Mouse (Mus musculus): ENCODE data around the gene Arfgap2. TPM values are rescaled to one million over a fixed set of nuclear protein-coding genes. Genes with fewer than 3 reads are reported as not detected.

Gene Arfgap2
- total and polyA plus RNA-seq, 2 experiments from 2014 or later, result 51.1 to 53.0 TPM

GRCm38 (mm10) chr2:91314184-91314583 is 49.4 kb downstream of the Arfgap2 start:
- Histone ChIP-seq H3K9me3 (ENCODE audit: low read length) (no peaks in the 10 kb centered on the region), H3K9ac (replicated peaks; ENCODE audit: low read length, poor library complexity, severe bottlenecking) (no peak overlapping the region), H3K4me2 (ENCODE audit: low read depth, low read length, poor library complexity, severe bottlenecking) (no peak overlapping the region), H3K27me3 (ENCODE audit: insufficient read depth, low read length) (no peaks in the 10 kb centered on the region), H3K36me3 (ENCODE audit: insufficient read depth, low read length) (no peaks in the 10 kb centered on the region), H3K4me1 (ENCODE audit: insufficient read depth, low read length) (no peaks in the 10 kb centered on the region), H3K27ac (ENCODE audit: low read depth, low read length) (no peak overlapping the region), H3K4me3 (ENCODE audit: low read depth, low read length) (no peak overlapping the region)
- DNase-seq (ENCODE audit: low spot score) (no peak), ATAC-seq (ENCODE audit: low FRiP score) (no peak)
- no peak for TF ChIP-seq CTCF (IDR thresholded peaks at IDR 0.05)
- 97% methylated on average over 7 of the region's 7 CpGs for WGBS

DNA sequence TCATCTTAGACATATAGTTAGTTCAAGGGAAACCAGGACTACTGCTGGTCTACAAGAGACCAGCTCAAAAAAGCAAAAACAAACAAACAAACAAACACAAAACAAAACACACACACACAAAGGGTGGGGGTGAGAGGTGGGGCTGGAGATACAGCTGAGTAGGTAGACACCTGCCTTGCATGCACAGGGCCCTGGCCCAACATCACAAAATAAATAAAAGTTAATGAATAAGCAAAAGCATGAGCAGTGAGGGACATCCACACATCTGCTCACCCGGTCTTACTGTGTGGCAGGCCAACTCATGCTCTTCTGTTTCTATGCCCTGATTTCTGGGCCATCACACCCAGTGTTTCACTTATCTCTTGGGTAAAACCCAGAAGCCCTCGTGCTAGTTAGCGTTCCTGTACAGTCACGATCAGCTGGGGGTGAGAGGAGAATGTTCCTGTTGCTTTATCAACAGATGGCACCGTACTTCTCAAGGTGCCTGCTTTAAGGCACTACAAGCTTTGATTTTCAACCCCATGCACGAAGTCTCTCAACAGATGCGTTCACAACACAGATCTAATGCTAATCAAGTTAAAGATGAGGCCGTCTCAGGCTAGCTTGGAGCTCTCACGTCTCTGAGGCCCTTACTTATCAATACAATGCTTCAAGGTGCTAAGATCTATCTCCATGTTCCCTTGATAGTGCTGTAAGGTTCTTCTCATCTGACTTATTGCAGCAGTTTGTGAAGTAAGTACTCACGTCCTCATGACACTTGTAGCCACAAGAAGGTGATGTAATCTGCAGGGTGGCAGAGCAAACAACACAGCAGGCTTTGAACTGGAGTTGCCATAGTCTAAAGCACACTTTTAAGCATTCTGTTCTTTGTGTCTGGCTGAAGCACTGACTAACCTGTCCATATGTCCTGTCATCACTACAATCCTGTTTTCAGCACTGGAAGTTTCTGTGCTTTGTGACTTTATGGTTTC is 56.1 kb downstream of the Arfgap2 start:
- H3K4me2 ChIP-seq (ENCODE audit: low read depth, low read length, poor library complexity, severe bottlenecking), result no peak overlapping the region
- no peak overlapping the region for H3K9ac ChIP-seq (replicated peaks; ENCODE audit: low read length, poor library complexity, severe bottlenecking)
- no peaks in the 10 kb centered on the region for H3K9me3 ChIP-seq (ENCODE audit: low read length)
- WGBS, result 90% methylated on average over 10 of the region's 10 CpGs
- H3K4me3 ChIP-seq (ENCODE audit: low read depth, low read length), result no peak overlapping the region
- H3K27me3 ChIP-seq (ENCODE audit: insufficient read depth, low read length), result no peaks in the 10 kb centered on the region
- DNase-seq (ENCODE audit: low spot score) (no peak), ATAC-seq (ENCODE audit: low FRiP score) (no peak)
- TF ChIP-seq CTCF (IDR thresholded peaks at IDR 0.05), result no peak
- H3K36me3 ChIP-seq (ENCODE audit: insufficient read depth, low read length), result no peaks in the 10 kb centered on the region
- no peak overlapping the region for H3K27ac ChIP-seq (ENCODE audit: low read depth, low read length)
- no peaks in the 10 kb centered on the region for H3K4me1 ChIP-seq (ENCODE audit: insufficient read depth, low read length)

DNA sequence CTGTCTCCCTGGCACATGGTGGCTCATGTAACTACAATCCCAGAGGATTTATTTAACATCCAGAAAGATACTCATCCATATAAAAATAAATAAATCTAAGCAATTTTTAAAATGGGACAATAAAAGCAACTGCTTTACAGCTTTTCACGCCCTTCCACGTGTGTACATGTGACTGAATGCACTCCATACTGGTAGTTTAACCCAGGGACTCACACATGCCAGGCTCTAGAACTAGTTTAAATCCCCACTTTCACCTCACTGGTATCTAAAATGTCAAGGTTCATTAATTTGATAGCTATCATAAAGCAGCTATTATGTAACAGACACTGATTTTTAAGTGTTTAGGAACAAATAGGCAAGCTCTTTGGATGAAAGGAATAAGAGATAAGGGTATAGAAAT is 57.1 kb downstream of the Arfgap2 start:
- Histone ChIP-seq H3K36me3 (ENCODE audit: insufficient read depth, low read length) (no peaks in the 10 kb centered on the region), H3K27ac (ENCODE audit: low read depth, low read length) (no peak overlapping the region)
- no peak for ATAC-seq (ENCODE audit: low FRiP score)

DNA sequence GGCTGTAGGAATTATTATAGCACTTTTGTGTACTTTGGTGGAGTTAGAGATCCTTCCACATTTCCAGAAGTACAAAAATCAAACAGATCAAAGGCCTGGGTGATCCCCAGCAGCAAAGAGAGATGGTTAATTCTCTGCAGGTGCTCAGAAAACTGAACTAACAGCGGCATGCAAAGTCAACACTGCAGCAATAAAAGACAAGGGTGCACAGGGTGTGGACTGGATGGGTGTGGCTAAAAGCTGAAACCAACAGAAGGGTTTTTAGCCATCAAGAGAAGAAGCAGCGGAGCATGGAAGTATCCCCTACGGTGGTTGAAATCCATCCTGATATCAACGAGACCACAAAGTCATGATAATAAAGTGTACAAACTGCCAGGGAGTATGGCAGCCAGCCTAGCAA is 57.7 kb downstream of the Arfgap2 start:
- no peak overlapping the region for H3K4me2 ChIP-seq (ENCODE audit: low read depth, low read length, poor library complexity, severe bottlenecking)
- H3K9ac ChIP-seq (replicated peaks; ENCODE audit: low read length, poor library complexity, severe bottlenecking), result no peak overlapping the region
- DNase-seq (ENCODE audit: low spot score) (no peak), ATAC-seq (ENCODE audit: low FRiP score) (no peak)
- WGBS, result 74% methylated on average over 4 of the region's 4 CpGs
- H3K9me3 ChIP-seq (ENCODE audit: low read length), result no peaks in the 10 kb centered on the region
- H3K27me3 ChIP-seq (ENCODE audit: insufficient read depth, low read length), result no peaks in the 10 kb centered on the region
- H3K4me1 ChIP-seq (ENCODE audit: insufficient read depth, low read length), result no peaks in the 10 kb centered on the region
- no peak overlapping the region for H3K27ac ChIP-seq (ENCODE audit: low read depth, low read length)
- H3K4me3 ChIP-seq (ENCODE audit: low read depth, low read length), result no peak overlapping the region
- H3K36me3 ChIP-seq (ENCODE audit: insufficient read depth, low read length), result no peaks in the 10 kb centered on the region
- TF ChIP-seq CTCF (IDR thresholded peaks at IDR 0.05), result no peak

More for the DNA sequence above, 57.1 kb downstream of the Arfgap2 start:
- no peak for TF ChIP-seq CTCF (IDR thresholded peaks at IDR 0.05)
- H3K4me1 ChIP-seq (ENCODE audit: insufficient read depth, low read length), result no peaks in the 10 kb centered on the region
- DNase-seq (ENCODE audit: low spot score), result no peak
- no peaks in the 10 kb centered on the region for H3K9me3 ChIP-seq (ENCODE audit: low read length)
- H3K4me2 ChIP-seq (ENCODE audit: low read depth, low read length, poor library complexity, severe bottlenecking), result no peak overlapping the region
- 96% methylated on average over 2 of the region's 2 CpGs for WGBS
- H3K4me3 ChIP-seq (ENCODE audit: low read depth, low read length), result no peak overlapping the region
- H3K9ac ChIP-seq (replicated peaks; ENCODE audit: low read length, poor library complexity, severe bottlenecking), result no peak overlapping the region
- no peaks in the 10 kb centered on the region for H3K27me3 ChIP-seq (ENCODE audit: insufficient read depth, low read length)

GRCm38 (mm10) chr2:91324346-91324745 is 59.6 kb downstream of the Arfgap2 start:
- Histone ChIP-seq H3K9ac (replicated peaks; ENCODE audit: low read length, poor library complexity, severe bottlenecking) (no peak overlapping the region), H3K36me3 (ENCODE audit: insufficient read depth, low read length) (no peaks in the 10 kb centered on the region), H3K27me3 (ENCODE audit: insufficient read depth, low read length) (no peaks in the 10 kb centered on the region), H3K4me1 (ENCODE audit: insufficient read depth, low read length) (0 out of 2 replicates have a peak, but pooled peaks cover 4% of the 10 kb centered on the region), H3K9me3 (ENCODE audit: low read length) (no peaks in the 10 kb centered on the region), H3K4me3 (ENCODE audit: low read depth, low read length) (no peak overlapping the region), H3K27ac (ENCODE audit: low read depth, low read length) (peak overlapping the region; percentile 77), H3K4me2 (ENCODE audit: low read depth, low read length, poor library complexity, severe bottlenecking) (no peak overlapping the region)
- WGBS, result 23% methylated on average over 1 of the region's 1 CpGs
- DNase-seq (ENCODE audit: low spot score), result no peak
- ATAC-seq (ENCODE audit: low FRiP score), result no peak
- TF ChIP-seq CTCF (IDR thresholded peaks at IDR 0.05), result no peak

Data from midbrain, postnatal 0 days (tissue).